Mouse (Mus musculus) monocyte, adult 5-6 weeks (primary cell): Measurements from ENCODE around the gene Krit1. TPM values are rescaled to one million over a fixed set of nuclear protein-coding genes. Genes with fewer than 3 reads are reported as not detected.
"Not testable (repeated sequence)": the region's sequence is repeated elsewhere in the genome, so short reads cannot be mapped to it uniquely, and the experiment has no call there.

Source experiments
- ATAC-seq: fragments of 153-309, 156-312 bp; replicated peaks from 2 replicates; pipeline ENCODE4 v1.8.0; 2017; ENCODE audit warnings: mild to moderate bottlenecking; ENCODE audit not compliant: low TSS enrichment, insufficient number of reproducible peaks, severe bottlenecking, poor library complexity, low FRiP score
- total RNA-seq: library from RNA; stranded (forward); fragments of 200-1000, 200-491, 200-594 nt; gene quantifications from 3 replicates; pipeline ENCODE4 v1.2.3, GENCODE M21; 2017

The Krit1 gene
- 75.0 to 108 TPM (median 86.0 TPM) in 3 replicates for total RNA-seq

DNA sequence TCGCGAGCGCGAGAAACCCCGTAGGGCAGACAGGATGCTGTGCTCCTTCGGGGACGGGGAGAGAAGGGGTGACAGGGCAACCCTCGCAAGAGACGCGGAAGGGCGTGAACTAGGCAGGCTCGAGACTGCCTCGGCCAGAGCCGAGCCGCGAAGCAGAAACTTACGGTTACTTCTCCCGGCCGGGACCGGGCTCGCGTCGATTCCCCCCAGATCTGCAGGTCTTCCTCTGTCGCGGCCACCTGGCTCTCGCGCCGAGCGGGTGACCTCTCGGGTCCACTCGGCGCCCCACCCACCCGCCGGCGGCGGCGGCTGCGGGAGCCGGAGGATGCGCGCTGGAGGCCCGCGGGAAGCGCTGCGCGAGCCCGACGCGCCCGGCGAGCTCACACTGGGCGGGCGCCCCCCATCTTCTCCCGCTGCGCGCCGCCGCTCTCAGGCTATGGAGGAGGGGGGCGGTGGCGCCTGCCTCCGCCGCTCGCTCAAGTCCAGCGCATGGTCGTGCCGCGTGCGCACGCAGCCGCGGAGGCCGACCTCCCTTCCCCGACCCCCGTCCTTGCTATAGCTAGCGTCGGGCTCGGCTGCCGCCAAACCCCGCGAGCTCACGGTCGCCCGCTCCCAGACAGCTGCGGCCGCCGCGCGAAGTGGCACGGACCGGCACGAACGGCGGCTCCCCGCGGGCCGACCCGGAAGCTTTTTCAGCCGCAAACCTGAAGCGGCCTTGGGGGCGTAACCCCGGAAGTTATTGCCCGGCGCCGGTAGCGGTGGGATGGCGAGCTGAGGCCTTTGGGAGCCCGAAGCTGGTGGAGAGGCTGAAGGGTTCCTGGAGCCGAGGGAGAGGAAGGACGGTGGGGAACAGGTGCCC, at the start of gene Krit1, which contains the start of gene Ankib1:
Gene Krit1, plus strand, starts transcription at position 752 of the 859 bp plus-strand sequence.
Gene Ankib1, minus strand, starts transcription at position 493 of the 859 bp plus-strand sequence.
- peak; percentile 91 for ATAC-seq

GRCm38 (mm10) chr5:3771512-3771911, 31.5 kb upstream of the Krit1 start:
- ATAC-seq = no peak

DNA sequence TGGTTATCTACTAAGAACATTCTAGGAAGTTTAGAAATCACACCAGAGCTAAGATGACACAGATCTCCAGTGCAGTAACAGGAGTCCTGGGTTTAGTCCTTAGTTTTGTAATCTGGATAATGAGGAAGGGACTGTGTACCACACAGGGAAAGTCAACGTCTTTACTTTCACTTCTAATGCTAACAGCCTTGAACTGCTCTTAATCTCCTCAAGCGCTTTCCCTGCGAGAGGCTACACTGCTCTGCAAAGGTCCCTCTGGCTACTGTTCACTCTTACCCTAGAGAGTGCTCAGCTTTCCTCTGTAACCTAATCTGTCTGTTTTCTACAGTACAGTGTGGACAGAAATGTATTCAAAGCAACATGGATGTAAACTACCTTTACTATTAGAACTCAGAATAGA, 31.0 kb upstream of the Krit1 start:
- no peak for ATAC-seq

- ATAC-seq = no peak
These were observed 20.3 kb upstream of the Krit1 start for GRCm38 (mm10) chr5:3782670-3783069.

DNA sequence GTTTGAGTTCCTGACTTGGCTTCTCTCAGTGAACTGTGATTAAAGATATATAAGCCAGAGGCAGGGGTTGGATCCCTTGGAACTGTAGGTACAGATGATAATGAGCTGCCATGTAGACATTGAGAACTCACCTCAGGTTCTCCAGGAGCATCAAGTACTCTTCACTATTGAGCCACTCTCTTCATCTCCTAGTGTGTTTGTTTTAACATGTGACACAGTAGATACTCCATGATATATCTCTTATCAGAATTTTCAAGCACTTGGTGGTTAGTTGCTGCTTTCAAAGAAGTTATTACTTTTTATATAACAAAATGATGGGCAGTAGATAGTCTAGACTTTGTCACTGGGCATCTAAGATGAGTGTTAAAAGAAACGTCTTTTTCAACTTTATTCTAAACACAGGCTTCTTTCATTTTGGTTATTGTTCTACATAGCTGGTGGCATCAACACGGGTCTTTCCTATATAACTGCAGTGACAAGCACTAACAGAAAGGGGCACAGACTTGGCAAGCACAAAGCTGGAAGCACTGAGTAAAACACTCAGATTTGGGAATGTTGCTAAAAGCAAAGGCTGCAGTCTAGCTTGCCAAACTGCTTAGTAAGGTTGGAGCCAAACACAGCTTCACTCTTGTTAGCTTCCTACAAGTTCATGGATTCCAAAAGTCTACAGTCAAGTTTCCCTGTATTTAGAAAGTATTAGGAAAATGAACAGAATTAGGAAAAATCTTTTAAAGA, 18.9 kb upstream of the Krit1 start:
- ATAC-seq = no peak

- no peak for ATAC-seq
These were observed 18.1 kb upstream of the Krit1 start for GRCm38 (mm10) chr5:3784751-3785496.

DNA sequence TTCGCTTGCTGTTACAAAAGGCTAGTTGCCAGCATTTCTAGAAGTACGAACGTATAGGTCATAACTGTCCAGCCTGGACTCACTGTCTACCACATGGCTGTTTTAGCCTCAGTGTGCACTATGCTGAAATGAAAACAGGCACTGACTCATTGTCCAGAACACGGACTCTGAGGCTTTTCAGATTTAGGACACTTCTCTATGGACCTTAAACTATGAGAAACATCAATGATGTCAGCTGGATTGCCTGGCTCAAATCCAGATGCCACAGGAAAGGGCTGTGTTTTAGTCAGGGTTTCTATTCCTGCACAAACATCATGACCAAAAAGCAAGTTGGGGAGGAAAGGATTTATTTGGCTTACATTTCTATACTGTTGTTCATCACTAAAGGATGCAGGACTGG, 15.4 kb upstream of the Krit1 start:
- no peak for ATAC-seq

DNA sequence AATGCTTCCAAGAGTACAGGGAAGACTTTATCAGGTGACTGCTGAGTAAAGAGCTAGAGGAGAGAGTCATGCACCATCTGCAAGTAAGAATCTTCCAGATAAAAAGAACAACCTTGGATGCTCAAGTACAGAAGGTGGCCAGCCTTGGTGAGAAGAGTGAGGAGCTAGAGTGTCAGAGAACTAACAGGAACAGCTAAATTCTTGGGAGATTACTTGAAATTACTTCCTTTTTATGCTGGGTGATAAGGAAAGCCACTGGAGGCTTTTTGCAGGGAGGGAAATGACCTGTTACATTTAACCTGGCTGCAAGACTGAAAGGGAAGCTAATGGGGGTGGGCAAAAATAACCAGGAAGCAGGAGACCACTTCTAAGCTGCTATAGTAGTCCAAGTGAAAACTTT, 11.9 kb upstream of the Krit1 start:
- no peak for ATAC-seq

DNA sequence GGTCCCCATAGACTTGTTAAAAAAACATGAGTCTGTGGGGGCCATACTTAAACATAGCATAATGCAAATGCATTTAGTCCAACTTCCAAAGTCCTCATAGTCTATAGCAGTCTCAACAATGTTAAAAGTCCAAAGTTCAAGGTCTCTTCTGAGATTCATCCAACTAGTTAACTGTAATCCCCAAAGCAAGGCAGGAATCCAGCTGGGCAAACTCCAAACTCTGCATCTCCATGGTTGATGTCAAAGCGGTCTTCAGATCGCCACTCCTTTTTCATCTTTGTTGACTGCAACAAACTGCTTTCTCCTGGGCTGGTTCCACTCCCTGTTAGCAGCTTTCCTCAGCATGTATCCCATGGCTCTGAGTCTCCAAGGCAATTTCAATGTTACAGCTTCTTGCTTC, 5.9 kb upstream of the Krit1 start:
- not testable (repeated sequence) for ATAC-seq

GRCm38 (mm10) chr5:3798656-3799055, 4.3 kb upstream of the Krit1 start:
- not testable (repeated sequence) for ATAC-seq

GRCm38 (mm10) chr5:3800041-3800440, 2.9 kb upstream of the Krit1 start:
- no peak for ATAC-seq

- ATAC-seq = no peak
These were observed 2.1 kb upstream of the Krit1 start for GRCm38 (mm10) chr5:3800881-3801280.

DNA sequence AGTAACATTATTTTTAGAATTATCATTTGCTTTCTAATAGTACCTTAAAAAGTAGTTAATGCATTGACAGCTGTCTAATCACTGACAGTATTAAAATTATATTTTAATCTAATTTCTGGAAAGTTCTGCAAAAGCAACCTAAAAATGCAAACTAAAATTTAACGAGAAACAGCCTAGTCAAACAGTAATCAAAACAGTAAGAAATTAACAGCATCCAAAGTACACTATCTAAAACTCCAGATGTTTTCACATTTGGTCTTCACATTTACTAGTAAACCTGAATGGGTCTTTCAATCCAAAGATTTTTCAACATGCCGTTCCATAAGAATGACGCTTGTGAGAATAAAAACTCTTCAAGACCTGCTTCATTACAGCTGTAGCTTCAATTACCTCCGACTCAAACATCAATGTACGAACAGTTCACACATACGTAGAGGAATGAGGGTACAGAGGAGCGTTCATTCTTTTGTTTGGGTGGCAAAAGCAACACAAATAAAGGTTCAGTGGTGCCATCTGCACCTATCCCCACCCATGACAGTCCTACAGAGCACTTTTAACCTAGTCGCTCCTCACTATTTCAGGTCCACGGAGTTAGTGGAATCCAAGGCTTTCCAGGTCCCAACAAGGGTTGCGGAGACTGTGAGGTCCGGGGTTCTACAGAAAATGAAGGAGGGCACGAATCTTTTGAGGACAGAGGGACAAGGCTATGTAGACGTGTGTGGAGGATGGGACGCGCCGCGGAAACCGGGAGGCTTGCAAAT, 1.1 kb upstream of the Krit1 start:
- ATAC-seq = 0 out of 2 replicates have a peak, but pooled peaks have one; percentile 9

DNA sequence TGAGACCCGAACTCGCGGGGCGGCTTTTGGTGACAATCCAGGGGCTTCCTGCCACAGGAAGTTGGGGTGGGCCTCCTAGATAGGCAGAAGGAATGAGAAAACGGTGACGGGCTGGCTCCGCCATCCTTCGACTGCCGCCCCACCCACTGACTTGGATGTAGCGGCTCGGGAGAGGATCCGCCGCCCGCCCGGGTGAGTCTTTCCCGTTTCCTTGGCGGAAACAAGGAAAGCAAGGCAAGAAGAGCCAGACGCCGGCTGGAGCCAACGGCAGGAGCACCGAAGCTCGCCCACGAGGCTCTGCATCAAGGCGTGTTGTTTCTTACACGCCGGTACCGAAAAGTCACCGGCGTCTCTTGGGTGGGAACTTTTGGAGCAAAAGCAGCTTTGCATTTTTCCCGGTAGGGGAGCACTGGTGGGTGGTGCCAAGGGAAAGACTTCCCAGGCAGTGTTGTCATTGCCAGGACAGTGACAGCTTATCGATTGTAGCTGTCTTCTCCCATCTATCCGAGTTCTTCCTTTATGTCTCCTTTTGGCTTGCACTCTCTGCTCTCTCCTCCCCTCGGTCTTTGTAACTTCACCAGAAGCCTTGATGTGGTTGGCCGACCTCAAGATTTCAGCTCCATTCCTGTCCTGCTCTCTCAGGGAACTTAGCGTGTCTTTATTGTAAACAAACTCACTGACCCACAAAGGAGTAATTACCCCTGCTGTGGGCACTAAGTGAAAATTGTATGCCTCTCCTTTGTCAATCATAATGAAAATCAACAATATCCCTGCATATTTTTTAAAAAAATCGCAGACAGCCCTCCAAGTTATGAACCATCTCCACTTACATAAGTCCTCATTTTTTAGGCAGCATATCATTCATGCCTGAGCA, 545 bp downstream of the Krit1 start:
- ATAC-seq = peak; percentile 6; the same call in 1 of the 2 replicates

GRCm38 (mm10) chr5:3808472-3808871, 5.5 kb downstream of the Krit1 start:
- no peak for ATAC-seq

DNA sequence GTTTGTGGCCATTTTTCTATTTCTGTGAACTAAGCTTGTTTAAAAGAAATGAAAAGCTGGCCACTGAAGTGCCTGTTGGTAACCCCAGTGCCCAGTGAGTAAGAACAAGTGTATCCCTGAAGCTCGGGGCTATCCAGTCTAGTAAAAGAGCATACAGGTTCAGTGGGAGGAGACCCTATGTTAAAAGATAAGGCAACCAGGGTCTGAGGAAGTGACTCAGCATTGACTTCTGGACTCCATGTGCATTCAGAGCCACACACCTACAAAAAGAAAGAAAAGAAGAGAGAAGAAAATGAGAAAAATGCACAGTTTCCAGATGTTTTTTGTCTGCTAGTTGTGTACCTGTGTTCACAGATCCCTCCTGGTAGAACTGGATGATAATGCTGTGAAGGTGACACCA, 31.1 kb downstream of the Krit1 start:
- no peak for ATAC-seq

- ATAC-seq = no peak
These were observed 42.0 kb downstream of the Krit1 start, which contains the start of gene Lrrd1 for GRCm38 (mm10) chr5:3845026-3845425. Lrrd1 (plus strand) TSS chr5:3845173.
